Mouse (Mus musculus): ENCODE results near the gene Mbd3.
A peak's percentile ranks its signal among the peaks of the same experiment; 100 is the strongest.

Gene Mbd3

GRCm38 (mm10) chr10:80396822-80397523, 2.4 kb downstream of the Mbd3 start:
- no peak for DNase-seq (ENCODE audit: low spot score)

GRCm38 (mm10) chr10:80395025-80395627, 4.2 kb downstream of the Mbd3 start:
- DNase-seq (ENCODE audit: low spot score): no peak

- no peak for DNase-seq (ENCODE audit: low spot score)
Observed at GRCm38 (mm10) chr10:80392687-80393086, 6.7 kb downstream of the Mbd3 start.

- no peak for DNase-seq (ENCODE audit: low spot score)
Observed at GRCm38 (mm10) chr10:80390697-80391096, 8.7 kb downstream of the Mbd3 start.

- no peak for DNase-seq (ENCODE audit: low spot score)
Observed at GRCm38 (mm10) chr10:80389185-80389708, 10.1 kb downstream of the Mbd3 start.

GRCm38 (mm10) chr10:80388731-80389130, 10.6 kb downstream of the Mbd3 start:
- no peak for DNase-seq (ENCODE audit: low spot score)

- DNase-seq (ENCODE audit: low spot score): peak; percentile 91
Observed at GRCm38 (mm10) chr10:80387522-80387959, 11.8 kb downstream of the Mbd3 start, which contains the start of gene Mex3d. Mex3d (minus strand) TSS chr10:80387659.

GRCm38 (mm10) chr10:80386735-80387471, 12.4 kb downstream of the Mbd3 start:
- peak; percentile 47 for DNase-seq (ENCODE audit: low spot score)

- peak; percentile 54 for DNase-seq (ENCODE audit: low spot score)
Observed at GRCm38 (mm10) chr10:80385811-80386734, 13.3 kb downstream of the Mbd3 start.

- no peak for DNase-seq (ENCODE audit: low spot score)
Observed at GRCm38 (mm10) chr10:80385310-80385709, 14.0 kb downstream of the Mbd3 start.

- DNase-seq (ENCODE audit: low spot score): no peak
Observed at GRCm38 (mm10) chr10:80384709-80385108, 14.6 kb downstream of the Mbd3 start.

- no peak for DNase-seq (ENCODE audit: low spot score)
Observed at GRCm38 (mm10) chr10:80384115-80384639, 15.2 kb downstream of the Mbd3 start.

GRCm38 (mm10) chr10:80383431-80383830, 15.9 kb downstream of the Mbd3 start:
- no peak for DNase-seq (ENCODE audit: low spot score)

GRCm38 (mm10) chr10:80382641-80383365, 16.5 kb downstream of the Mbd3 start:
- DNase-seq (ENCODE audit: low spot score): no peak

GRCm38 (mm10) chr10:80377716-80378115, 21.6 kb downstream of the Mbd3 start:
- no peak for DNase-seq (ENCODE audit: low spot score)

- peak; percentile 90 for DNase-seq (ENCODE audit: low spot score)
Observed at GRCm38 (mm10) chr10:80376160-80376559, 23.2 kb downstream of the Mbd3 start.

GRCm38 (mm10) chr10:80374063-80374462, 25.3 kb downstream of the Mbd3 start:
- DNase-seq (ENCODE audit: low spot score): peak; percentile 64

- DNase-seq (ENCODE audit: low spot score): no peak
Observed at GRCm38 (mm10) chr10:80372706-80373105, 26.6 kb downstream of the Mbd3 start.

GRCm38 (mm10) chr10:80371983-80372382, 27.4 kb downstream of the Mbd3 start:
- DNase-seq (ENCODE audit: low spot score): no peak

GRCm38 (mm10) chr10:80371411-80371966, 27.9 kb downstream of the Mbd3 start:
- DNase-seq (ENCODE audit: low spot score): peak; percentile 35
